Mouse (Mus musculus) 3134 (cell line): ENCODE measurements around the gene Emid1.
"Not testable (repeated sequence)": the region's sequence is repeated elsewhere in the genome, so short reads cannot be mapped to it uniquely, and the experiment has no call there.

Experiments
- DNase-seq: peaks from one replicate; pipeline ENCODE4 v3.0.0-alpha.2; 2011; ENCODE audit warnings: low spot score; ENCODE audit not compliant: insufficient read length; ENCODE audit errors: extremely low read depth

Gene Emid1

DNA sequence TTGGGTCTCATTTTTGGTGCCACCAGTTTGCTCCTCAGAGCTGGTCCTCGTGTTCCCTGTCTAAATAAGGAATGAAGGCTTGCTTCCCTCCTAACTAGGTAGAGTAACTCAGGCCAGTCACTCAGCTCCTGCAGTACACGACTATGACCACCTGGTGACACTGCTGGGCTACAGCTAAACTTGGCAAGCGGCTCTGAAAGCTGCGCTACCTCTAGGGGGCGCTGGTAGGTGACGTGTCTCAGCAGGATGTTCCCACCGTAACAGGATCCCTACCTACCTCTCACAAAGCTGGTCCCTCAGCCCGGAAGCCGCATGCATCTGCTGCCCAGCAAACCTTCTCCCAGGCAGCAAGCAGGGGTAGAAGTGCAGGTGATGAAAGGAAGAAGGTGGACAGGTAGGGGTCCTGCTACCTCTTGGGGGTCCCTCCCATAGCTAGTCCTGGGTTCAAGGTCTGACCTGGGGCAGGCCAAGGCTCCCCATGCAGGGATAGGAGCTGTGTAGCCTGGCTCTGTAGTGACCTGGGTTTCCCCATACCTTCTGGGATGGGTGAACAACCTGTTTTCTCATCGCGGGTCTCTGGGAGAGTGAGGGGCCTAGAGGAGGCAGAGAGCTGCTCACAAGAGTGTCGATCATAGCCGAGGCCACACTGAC, 37.0 kb downstream of the Emid1 start:
- DNase-seq, result peak; percentile 62

DNA sequence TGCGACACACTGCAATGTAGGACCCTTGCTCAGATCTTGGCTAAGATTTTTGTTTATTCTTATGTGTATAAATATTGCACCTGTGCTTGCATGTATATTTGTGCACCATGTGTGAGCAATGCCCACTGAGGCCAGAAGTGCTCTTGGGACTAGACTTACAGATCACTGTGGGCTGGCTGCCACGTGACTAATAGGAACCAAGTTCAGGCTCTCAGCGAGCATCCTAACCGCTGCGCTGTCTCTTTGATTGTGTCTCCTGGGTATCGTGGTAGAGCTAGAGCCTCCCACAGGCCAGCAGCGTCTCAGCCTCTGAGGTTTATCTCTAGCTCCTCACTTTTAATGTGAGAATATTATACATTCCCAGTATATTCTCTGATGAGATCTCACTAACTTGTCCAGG, 38.4 kb downstream of the Emid1 start:
- no peak for DNase-seq

DNA sequence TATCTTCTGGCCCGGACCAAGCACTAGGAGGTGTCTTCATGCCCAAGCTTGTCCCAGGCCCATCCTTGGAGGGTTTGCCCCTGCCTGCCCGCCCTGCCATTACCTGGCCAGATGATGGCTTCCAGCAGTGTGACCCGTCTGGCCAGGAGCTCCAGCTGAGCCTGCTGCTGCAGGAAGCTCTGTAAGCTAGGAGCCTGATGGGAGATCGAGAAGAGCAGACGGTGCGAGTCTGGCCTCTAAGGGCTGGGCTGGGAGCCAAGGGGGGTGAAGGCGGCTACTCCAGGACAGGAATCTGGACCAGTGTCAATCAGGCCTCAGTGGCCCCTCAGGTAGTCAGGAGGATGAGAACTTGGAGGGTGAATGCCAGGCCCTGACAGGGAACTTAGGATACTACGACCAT, 42.6 kb downstream of the Emid1 start:
- DNase-seq, result no peak

DNA sequence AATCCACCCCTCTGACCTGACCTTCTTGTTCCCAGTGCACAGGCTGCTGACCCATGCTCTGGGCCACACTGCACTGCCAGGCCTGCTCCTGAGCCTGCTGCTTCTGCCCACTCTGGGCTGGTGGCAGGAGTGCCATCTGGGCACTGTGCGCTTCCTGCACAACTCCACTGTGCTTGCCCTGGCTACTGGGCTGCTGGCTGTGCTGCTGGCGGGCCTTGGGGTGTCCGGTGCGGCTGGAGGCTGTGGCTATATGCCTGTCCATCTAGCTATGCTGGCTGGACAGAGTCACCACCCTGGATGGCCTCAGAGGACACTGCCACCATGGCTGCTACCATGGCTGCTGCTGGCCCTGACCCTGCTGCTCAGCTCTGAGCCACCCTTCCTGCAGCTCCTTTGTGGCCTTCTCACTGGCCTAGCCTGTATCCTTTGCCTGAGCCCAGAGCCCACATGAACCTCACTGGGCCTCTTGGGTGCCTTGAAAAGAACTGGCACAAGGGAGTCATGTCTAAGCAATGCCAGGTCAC, 48.0 kb downstream of the Emid1 start:
- no peak for DNase-seq

DNA sequence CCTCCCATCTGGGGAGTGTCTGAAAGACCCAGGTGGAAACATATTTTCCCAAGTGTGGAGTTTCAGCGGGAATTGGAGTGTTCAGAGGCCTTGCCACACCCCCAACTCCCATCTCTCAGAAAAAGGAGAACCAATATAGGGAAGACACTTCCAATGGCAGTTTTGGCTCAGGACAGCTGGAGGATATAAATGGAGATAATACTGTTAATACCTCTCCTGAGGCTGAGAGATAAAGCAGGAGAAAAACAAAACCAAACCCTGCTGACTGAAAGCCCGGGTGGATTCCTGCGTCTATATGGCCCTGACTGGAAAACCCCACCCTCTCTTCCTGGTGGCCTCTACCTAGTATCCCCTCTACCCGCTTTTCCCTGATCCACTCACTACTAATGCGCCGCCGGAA, 49.7 kb downstream of the Emid1 start:
- DNase-seq, result no peak

DNA sequence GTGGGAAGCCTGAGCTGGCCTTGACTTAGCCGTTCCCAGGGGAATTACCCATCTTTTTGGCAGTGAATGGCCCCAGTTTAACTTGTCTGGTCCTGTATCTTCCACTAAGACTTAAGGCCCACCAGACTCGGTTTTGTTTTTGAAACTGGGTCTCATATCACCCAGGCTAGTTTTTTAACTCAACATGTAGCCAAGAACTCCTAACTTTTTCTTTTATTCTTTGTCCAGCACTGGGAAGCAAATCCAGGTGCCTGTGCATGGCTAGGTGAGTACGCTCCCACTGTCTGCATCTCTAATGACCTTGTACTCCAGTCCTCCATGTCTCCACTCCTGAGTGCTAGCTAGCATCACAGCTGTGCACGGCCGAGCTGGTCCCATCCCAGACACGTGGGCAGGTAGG, 50.4 kb downstream of the Emid1 start:
- no peak for DNase-seq

DNA sequence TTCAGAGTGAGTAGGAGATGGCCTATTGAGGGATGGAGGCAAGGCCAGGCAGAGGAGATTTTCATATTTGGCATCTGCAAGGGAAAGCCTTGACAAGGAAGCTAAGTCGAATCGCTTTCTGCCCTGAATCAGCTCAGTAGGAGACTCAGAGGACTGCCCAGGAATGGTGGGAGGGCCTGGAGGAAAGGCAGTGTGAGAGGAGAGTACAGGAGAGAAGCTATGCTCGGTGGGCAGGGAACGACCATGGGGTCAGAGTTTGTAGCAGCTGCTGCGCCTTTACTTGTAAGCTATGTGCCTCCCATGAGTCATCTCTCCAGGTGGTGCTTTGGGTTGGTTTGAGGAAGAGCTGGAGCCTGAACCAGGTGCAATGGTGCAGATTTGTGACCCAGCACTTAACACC, 51.3 kb downstream of the Emid1 start:
- DNase-seq, result no peak

DNA sequence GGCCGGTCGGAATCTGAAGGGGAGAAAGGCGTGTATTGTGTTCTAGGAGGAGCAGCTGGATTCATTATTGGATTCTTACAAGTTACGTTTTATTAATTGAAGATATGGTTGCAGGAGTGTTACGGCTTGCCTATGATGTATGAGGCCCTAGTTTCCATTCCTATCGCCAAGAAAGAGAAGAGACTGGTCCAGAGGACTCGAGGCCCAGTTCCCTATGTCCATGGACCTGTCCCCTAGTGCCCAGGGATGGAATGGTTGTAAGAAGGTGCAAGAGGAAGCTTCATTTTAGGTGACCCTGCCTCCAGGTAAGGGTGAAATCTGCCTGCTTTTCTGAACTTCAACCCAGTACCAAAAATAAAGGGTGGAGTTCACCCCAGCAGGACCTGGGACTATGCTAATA, 51.8 kb downstream of the Emid1 start:
- DNase-seq, result no peak

DNA sequence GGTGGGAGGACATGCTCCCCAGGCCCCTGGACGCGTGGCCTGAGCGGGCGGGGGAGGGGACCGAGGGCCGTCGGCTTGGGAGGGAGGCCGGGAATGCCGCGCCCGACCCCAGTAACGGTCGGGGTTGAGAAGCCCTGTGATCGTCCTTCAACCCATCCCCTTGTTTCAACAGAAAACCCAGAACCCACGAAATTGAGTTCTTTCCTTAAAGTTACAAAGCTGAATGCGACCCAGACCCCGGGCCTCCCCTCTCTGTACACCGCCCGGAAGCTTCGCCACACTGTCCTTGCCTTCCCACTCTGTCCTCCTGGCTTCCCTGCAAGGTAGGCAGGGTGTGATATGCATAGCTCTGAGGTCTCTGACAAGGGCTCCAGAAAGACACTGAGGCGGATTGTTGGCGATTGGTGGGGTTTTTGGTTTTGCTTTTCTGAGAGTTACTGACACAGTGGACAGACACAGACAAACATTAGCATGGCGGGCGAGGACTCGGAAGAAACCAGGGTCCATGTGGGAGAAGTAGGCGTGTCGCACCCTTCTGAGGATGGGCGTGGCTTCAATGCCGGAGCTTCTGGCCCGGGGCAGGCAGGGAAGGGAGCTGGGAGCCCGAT, 52.4 kb downstream of the Emid1 start:
- DNase-seq, result peak; percentile 72

DNA sequence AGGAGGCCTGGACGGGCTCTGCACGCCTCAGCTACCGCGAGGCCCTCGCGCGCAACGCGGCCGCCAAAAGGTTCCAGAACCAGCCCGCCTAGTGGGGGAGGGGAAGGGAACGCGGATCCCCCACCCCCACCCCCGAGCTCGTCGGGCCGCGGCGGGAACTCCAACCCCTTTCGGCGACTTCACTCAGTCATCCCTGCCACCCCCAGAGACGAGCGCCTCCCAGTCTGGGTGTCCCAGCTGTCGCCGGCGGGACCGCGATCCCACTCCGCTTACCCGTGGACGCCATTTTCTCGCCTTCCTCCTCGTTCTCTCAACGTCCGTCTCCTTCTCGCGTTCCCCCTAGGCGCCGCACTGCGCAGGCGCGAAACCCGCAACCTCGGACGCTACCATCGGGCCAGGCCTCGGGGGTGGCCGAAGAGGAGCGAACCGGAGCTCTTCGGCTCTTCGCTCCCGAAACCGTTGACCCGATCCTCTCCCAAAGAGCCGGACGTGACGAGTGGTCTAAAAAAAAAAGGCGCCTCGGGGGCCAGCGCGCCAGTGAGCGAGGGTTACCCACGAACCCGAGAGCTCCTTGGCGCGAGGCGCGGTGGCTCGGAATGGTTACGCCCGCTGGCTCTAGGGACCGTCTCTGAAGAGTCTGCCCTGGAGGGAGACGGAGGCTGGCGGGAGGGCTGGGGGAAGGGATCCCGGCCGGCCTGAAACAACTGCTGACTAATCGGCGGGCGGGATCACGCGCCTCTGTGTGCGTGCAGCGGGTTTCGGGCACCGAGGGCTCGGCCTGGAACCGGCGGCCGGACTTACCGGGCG, 53.1 kb downstream of the Emid1 start, which contains the start of the genes Rhbdd3 and Ewsr1:
Gene Rhbdd3, plus strand, starts transcription at position 191 of the 807 bp plus-strand sequence.
Gene Ewsr1, minus strand, starts transcription at position 531 of the 807 bp plus-strand sequence.
- DNase-seq, result peak; percentile 95

DNA sequence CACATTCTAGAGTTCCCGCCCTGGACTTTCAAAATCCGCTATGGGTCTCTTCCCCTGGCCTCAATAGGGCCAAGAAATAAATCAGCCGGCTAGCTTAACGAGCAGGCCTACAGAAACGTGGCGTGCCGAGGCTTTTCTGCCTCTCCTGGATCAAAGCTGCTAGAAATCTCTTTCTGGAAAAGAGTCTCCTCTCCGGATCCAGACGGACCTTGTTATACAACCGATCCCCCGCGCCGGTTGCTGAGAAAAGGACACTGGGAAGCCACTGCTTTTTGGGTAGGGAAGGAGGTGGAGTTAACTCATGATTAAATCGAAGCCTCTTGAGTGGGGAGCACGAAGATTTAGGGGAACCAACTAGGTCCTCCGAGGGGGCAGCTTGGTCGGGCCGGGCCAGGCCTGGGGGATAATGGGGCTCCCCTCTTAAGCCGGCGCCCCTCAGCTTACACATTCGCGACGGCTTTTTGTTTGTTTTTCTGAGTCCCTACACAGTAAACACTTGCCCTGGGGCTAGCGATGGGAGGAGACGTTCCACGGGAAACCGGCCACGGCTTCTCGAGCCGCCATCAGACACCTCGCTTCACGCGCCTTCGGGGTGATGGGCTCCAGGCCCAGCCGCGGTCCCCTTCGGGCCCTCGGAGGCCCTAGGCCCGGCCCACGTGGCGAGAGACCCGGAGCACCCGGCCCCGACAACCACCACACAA, 53.9 kb downstream of the Emid1 start:
- DNase-seq, result peak; percentile 66

DNA sequence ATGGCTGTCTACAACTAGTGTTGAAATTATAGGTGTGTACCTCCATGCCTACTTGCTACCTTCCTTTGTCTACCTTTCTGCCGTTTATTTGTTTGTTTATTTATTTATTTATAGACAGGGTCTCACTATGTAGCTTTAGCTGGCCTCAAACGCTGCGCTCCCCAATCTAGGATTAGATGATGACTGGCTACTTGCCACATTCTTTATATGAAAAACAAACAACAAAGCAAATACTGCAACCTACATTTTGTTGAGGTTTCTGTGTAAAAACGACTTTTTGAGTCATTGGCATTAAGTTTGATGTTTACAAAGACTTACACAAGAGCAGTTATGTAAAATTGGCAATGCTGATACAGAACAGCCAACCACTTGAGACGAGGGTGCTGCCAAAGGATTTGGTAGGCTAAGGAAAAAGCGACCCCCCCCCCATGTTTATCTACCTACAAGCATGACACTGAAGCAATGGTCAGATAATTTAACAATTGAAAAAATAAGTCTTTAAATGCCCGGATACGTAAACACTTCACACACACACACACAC, 55.5 kb downstream of the Emid1 start:
- DNase-seq, result no peak

DNA sequence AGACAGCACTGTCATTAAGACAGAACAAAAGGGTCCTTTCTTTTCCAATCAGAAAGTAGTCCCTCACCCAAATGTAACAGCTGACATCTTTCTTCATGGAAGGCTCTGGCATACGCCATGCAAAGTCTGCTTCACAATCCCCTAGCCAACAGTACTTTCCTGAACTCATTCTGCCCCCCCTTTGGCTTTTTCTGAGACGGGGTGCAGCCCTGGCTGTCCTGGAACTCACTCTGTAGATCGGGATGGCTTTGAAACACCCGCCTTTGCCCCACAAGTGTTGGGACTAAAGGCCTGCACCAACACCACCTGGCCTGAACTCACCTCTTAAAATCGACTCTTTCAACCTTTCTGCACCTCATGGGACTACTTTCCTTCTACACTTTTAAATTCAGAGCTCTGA, 56.2 kb downstream of the Emid1 start:
- DNase-seq, result no peak

DNA sequence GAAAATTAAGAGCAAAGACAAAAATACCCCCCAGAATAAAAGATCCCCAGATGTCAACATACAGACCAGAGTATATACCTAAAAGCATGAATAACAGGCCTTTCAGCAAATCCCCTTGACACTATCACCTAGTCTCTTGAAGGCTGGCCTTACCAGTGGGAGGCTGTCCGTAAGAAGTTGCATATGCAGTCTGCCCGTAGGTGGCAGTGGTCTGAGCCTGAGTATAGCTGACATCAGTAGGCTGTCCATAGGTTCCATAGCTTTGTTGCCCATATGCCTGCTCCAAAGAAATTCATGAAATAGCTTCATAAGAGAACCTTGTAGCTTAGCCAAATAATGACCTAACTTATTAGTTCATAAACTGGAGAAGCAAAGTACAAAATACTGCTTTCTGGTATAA, 60.4 kb downstream of the Emid1 start:
- no peak for DNase-seq

DNA sequence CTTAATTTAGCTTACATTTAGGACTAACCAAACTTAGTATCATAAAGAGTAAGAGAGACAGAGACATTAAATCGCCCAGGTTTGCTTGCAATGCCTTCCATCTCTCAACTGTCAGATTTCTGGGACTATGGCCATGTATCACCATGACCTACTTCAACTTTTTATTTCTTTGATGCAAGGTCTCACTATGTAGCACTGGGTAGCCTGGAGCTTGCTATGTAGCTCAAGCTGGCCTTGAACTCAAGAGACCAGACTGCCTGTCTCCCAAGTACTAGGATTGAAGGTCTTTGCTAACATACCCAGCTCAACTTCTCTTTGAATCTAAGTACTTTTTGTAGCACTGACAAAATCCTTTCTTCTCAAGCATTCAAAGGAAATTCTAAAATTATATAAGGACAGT, 62.9 kb downstream of the Emid1 start:
- no peak for DNase-seq

DNA sequence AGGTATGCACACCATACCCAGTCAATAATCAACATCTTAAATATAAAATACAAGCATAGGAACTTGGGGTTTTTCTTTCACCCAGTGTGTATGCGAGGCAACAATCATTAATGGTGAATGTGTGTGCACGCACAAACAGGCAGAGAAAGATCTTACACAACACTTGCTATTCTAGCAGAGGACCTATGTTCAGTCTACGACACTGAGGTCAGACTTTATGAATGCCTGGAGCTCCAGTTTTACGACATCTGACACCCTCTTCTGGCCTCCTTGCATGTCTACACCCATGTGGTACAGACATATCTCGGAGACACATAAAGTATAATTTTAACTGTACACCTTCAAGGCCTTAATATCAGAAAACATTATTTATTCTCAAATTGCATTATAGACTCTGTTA, 75.2 kb downstream of the Emid1 start:
- DNase-seq, result not testable (repeated sequence)

DNA sequence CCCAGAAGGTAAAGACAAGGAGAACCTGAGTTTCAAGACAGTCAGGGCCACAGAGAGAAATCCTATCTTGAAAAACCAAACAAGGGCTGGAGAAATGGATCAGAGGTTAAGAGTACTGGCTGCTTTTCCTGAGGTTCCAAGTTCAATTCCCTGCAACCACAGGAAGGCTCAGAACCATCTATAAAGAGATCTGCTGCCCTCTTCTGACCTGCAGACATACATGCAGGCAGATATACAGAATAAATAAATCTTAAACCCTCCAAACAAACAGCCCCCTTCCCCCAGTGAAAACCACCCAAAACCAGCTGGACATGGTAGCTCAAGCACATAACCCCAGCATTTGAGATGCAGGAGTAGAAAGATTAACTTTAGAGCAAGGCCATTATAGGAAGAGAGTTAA, 76.3 kb downstream of the Emid1 start:
- DNase-seq, result no peak

DNA sequence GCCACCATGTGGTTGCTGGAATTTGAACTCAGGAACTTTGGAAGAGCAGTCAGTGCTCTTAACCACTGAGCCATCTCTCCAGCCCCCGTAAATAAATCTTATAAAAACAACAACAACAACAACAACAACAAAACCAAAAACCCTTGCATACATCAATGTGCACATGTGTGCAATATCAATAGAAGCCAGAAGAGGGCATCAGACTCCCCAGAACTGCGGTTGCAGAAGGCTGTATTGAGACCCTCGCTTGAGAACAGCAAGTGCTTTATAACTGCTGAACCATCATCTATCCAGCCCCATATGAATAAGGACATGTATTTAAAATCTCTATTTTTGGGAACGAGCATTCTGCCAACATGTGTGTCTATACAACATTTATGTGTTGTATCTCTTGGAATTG, 77.2 kb downstream of the Emid1 start:
- no peak for DNase-seq

DNA sequence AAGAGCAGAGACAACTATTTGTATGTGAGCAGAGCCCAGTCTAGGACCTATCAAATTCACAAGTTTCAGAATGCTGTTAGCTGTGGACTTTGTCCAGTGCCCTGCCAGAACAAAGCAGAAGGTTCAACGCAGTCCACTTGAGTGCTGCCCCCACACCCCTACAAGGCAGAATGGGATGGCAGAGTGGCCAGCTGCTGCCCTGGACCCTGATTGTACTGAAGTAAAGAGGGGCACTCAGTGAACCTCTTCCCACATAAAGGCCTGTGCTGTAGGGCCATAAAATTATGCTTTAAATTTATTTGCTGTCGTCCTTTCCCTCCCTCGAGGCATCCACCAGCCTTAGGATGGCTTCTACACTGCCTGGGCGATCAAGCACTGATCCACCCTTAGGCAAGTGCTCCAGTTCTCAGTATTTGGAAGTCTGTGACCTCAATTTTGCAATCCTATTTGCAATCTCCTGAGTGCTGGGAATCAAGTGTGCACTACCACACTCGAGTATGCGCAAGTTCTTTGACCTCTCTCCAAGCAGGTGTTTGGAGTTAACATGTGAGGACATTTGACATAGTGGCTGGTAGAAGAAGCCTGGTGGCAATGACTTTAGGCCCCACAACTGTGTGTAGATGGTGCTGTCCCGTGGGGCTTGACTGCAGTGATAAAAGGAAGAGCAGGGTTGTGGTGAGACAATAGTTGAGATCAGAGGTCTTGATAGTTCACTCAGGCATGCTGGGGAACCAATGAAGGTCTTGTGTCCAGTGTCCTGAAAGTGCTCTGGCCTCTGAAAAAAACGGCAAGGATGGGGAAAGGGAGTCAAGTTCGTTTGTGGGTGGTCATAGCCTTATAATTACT, 83.7 kb downstream of the Emid1 start:
- no peak for DNase-seq

DNA sequence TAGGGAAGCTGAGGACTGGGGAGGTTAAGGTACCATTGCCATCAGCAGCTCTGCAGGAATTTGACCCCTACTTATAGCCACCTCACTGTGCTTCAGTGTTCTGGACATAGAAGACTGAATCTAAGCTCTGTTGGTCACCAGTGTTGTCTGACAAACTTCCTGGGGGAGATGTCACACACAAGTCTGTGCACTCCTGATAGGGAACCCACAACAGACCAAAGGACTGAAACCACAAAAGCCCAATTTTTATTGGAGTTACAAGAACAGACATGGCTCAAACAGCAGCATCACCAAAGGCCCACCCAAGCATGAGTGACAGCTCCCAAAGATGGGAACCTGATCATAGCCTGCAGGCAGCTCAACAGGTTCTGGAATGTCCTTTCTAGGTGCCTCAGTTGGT, 85.0 kb downstream of the Emid1 start:
- DNase-seq, result no peak
